Mouse (Mus musculus): Measurements from ENCODE around the gene Mindy4.

- TF ChIP-seq ZC3H11A (IDR thresholded peaks at IDR 0.05; ENCODE audit: borderline replicate concordance, low read depth, low read length) (no peak), CHD2 (IDR thresholded peaks at IDR 0.05; ENCODE audit: low read depth, low read length) (no peak), HCFC1 (IDR thresholded peaks at IDR 0.05; ENCODE audit: borderline replicate concordance, insufficient read depth, low read length) (no peak), ZNF384 (IDR thresholded peaks at IDR 0.05; ENCODE audit: low read depth, low read length) (no peak)
Observed at GRCm38 (mm10) chr6:55354456-55355117, 151.4 kb downstream of the Mindy4 start.
